Mouse (Mus musculus): Measurements from ENCODE around the gene Igf2r. TPM values are rescaled to one million over a fixed set of nuclear protein-coding genes. Genes with fewer than 3 reads are reported as not detected.

Igf2r gene
- polyA plus RNA-seq, 1 experiment from 2014 or later: 51.5 TPM

DNA sequence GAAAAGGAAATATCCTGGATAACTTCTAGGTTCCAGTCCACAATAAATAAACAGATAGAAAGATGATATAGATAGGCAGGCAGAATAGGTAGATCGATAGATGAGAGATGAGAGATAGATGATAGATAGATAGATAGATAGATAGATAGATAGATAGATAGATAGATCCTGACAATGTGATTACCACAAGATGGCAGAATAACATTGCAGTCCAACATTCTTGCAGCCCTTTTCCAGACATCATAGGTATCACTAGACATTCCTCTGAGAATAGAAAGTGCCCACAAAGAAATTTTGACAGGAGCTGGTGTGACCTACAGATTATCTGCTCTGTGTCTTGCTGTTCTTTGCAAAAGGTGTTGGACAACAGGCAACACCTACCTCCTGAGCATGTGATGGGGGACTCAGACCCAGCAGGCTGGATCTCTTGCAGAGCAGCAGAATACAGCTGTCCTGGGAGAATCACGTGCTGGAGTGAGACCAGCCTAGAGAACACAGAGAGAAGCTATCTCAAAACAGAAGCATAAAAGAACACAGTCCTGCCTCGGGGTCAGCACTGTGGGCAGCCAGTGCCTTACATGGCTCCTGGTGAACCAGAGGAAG is 28.1 kb upstream of the Igf2r start:
- H3K27me3 ChIP-seq: no peaks in the 10 kb centered on the region
- no peak overlapping the region for H3K4me2 ChIP-seq (replicated peaks)
- WGBS: 67% methylated on average over 3 of the region's 3 CpGs
- no peak overlapping the region for H3K27ac ChIP-seq
- peaks cover 7% of the 10 kb centered on the region for H3K36me3 ChIP-seq
- H3K4me1 ChIP-seq: peaks cover 41% of the 10 kb centered on the region
- ATAC-seq (ENCODE audit: low FRiP score, low read depth): no peak
- H3K9me3 ChIP-seq: no peaks in the 10 kb centered on the region
- H3K9ac ChIP-seq: no peak overlapping the region
- H3K4me3 ChIP-seq: no peak overlapping the region

DNA sequence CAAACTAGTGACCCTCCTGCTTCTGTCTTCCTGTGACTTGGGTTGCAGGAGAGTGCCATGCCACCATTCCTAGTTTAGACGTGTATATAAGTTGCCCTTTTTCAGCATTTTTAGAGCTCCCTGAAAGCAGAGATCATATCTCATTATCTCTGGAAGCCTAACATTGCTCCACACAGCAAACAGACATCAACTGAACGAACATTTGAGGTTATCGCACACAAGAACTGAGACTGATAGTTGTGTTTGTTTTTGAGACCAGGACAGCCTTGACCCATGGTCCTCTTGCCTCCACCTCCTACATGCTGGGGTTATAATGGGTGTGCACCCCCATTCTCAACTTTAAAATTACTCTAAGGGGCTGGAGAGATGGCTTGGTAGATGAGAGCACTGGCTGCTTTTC is 27.2 kb upstream of the Igf2r start:
- Histone ChIP-seq H3K36me3 (peaks cover 7% of the 10 kb centered on the region), H3K4me2 (replicated peaks) (no peak overlapping the region), H3K4me3 (no peak overlapping the region), H3K27me3 (no peaks in the 10 kb centered on the region), H3K27ac (no peak overlapping the region), H3K9me3 (no peaks in the 10 kb centered on the region), H3K4me1 (peaks cover 43% of the 10 kb centered on the region), H3K9ac (no peak overlapping the region)
- ATAC-seq (ENCODE audit: low FRiP score, low read depth): no peak
- 86% methylated on average over 3 of the region's 3 CpGs for WGBS

DNA sequence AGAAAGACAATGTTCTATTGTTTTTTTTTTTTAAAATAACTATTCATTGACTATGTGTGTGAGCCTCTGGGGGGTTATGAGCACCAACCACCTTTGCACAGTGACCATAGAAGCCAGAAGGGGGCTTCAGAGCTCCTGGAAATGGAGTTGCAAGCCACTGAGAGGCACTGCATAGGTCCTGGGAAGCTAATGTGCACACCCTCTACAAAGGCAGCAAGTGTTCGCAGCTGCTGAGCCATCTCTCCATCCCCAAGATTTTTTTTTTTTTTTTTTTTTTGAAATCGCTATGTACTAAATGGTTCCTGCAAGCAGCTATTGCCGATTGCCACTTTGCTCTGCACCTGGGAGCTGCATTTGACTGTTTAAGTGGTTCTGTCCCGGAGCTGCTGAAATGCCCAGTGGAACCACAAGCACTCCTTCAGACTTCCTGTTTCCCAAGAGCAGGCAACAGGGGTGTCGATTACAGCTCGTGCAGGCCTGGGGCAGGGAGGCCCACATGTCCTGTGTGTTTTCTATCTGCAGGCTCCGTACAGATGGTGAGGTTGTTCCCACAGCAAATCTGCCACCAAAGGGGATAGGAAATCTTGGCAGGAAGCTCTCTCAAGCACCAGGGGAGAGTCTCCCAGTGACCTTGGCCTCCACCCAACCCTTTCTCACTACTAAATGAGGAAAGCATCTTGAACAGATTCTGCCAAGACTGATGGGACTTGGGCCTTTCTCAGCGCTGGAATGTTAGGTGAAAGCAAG is 24.4 kb upstream of the Igf2r start:
- H3K4me3 ChIP-seq: no peak overlapping the region
- no peaks in the 10 kb centered on the region for H3K27me3 ChIP-seq
- peak overlapping the region; percentile 89 for H3K27ac ChIP-seq
- H3K36me3 ChIP-seq: peaks cover 7% of the 10 kb centered on the region
- WGBS: 19% methylated on average over 8 of the region's 8 CpGs
- no peaks in the 10 kb centered on the region for H3K9me3 ChIP-seq
- H3K4me1 ChIP-seq: peaks cover 62% of the 10 kb centered on the region
- H3K4me2 ChIP-seq (replicated peaks): 0 out of 2 replicates have a peak overlapping the region, but pooled peaks have one; percentile 20
- ATAC-seq (ENCODE audit: low FRiP score, low read depth): peak; percentile 70
- H3K9ac ChIP-seq: no peak overlapping the region

DNA sequence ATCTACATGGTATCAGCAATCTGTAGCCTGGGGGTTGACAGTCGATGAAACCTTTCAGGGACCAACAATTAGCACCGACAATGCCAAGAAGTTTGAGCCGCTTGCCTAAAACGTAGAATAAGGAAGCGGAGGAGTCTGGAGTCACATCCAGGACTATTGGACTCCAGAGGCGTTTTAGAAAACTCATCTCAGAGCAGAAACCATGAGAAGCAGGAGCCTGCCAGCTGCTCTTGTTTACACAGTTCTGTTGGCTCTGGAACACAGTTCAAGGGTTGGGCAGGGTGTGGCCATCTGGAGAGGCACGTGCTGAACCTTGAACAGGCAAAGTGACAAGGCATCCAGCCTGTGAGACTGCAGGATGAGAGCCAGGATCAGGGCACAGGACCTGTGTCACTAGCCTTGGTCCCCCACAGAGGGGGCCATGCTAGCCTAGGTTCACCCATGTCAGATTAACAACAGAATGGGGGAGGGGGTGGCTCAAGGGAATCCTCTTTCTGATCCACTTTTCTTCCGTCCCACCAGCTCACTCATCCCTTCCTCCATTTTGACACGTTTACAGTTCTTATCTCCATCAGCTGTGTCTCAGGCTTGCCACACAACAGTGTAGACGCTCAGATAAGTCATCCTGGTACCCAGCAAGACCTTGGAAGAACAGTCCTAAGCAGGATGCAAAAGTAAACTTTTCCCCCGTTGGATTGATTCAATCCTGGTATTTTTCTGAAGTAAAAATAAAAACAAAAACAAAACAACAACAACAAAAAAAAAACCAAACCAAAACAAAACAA is 23.1 kb upstream of the Igf2r start:
- Histone ChIP-seq H3K27ac (peak overlapping the region; percentile 69), H3K36me3 (peaks cover 11% of the 10 kb centered on the region), H3K4me3 (no peak overlapping the region), H3K27me3 (no peaks in the 10 kb centered on the region), H3K4me1 (peaks cover 59% of the 10 kb centered on the region), H3K4me2 (replicated peaks) (no peak overlapping the region), H3K9me3 (peaks cover 11% of the 10 kb centered on the region), H3K9ac (no peak overlapping the region)
- ATAC-seq (ENCODE audit: low FRiP score, low read depth): no peak
- 63% methylated on average over 11 of the region's 11 CpGs for WGBS

DNA sequence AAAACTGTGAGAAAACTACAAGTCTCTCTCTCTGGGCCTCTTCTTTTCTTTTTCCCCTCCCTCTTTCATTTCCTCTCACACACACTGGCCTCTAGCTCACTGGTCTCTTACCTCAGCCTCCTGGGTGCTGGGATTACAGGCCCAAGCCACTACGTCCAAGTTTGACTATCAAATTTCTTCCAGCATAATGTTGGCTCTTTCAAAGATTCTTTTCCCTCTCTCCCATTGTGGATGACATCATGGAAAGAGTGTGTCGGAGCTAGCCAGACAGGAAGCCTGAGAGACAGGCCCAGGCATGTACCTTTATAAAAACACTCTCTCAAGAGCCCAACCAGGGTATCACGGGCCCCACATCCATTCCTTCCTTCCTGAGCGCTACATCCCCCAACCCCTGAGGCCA is 22.0 kb upstream of the Igf2r start:
- peaks cover 12% of the 10 kb centered on the region for H3K9me3 ChIP-seq
- peaks cover 14% of the 10 kb centered on the region for H3K36me3 ChIP-seq
- H3K27ac ChIP-seq: peak overlapping the region; percentile 94
- H3K4me1 ChIP-seq: peaks cover 59% of the 10 kb centered on the region
- peak; percentile 67 for ATAC-seq (ENCODE audit: low FRiP score, low read depth)
- WGBS: 11% methylated on average over 4 of the region's 4 CpGs
- H3K4me3 ChIP-seq: no peak overlapping the region
- H3K9ac ChIP-seq: no peak overlapping the region
- H3K27me3 ChIP-seq: no peaks in the 10 kb centered on the region
- H3K4me2 ChIP-seq (replicated peaks): peak overlapping the region; percentile 38; the same call in 1 of the 2 replicates

DNA sequence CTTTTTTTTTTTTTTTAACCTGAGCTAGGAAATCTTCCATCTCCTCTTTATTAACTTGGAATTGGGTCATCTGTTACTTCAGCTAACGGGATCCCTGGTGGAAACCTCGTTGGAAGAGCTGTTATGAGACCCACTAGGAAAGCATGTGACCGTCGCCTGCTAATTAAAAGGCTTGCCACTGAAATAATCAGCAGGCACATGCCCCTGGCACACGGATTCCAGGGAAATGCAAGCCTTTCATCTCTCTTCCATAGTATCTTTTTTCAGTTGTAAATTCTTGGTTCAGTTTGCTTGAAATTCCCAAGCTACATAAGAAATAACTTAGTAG is 21.6 kb upstream of the Igf2r start:
- ATAC-seq (ENCODE audit: low FRiP score, low read depth): 0 out of 2 replicates have a peak, but pooled peaks have one; percentile 1
- Histone ChIP-seq H3K4me2 (replicated peaks) (peak overlapping the region; percentile 38), H3K27me3 (no peaks in the 10 kb centered on the region), H3K4me3 (no peak overlapping the region), H3K9me3 (peaks cover 12% of the 10 kb centered on the region), H3K4me1 (peaks cover 59% of the 10 kb centered on the region), H3K9ac (peak overlapping the region; percentile 31; the same call in 1 of the 2 replicates), H3K36me3 (peaks cover 14% of the 10 kb centered on the region), H3K27ac (peak overlapping the region; percentile 94)
- 5% methylated on average over 5 of the region's 5 CpGs for WGBS

DNA sequence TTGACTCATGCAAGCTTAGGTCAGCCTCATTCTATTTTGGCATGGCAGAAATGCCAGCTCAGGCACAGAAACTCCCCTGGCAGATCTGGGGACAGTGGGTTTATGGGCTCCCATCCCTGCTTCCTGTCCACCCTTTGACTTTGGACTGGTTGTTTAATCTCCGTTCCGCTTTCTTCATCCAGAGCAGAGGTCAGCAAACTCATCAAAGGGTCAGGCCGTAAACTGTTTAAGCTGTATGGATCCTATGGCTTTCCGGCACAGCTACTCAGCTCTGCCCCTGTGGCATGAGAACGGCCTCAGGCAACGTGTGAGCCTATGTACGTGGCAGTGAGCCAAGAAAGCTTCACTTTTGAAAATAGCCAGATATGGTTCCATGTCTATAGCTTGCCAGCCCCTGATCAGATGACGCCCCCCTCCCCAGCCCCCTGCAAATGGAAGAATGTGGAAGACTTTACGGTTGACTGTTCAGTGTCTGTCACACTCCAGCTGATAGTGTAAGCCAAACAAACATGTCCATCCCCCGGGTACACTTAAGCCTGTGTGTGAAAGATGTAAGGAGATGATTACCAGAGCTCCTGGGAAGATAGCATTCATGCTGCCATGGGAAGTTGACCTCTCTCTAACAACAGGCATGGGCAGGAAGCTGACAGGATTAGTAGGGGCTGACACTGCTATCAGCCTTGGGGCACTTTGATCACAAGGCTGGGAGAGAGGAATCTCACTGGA is 21.1 kb upstream of the Igf2r start:
- no peak overlapping the region for H3K9ac ChIP-seq
- peaks cover 16% of the 10 kb centered on the region for H3K36me3 ChIP-seq
- WGBS: 4% methylated on average over 10 of the region's 10 CpGs
- H3K9me3 ChIP-seq: peaks cover 12% of the 10 kb centered on the region
- H3K4me1 ChIP-seq: peaks cover 57% of the 10 kb centered on the region
- ATAC-seq (ENCODE audit: low FRiP score, low read depth): peak; percentile 67
- no peaks in the 10 kb centered on the region for H3K27me3 ChIP-seq
- no peak overlapping the region for H3K4me3 ChIP-seq
- peak overlapping the region; percentile 94 for H3K27ac ChIP-seq
- H3K4me2 ChIP-seq (replicated peaks): peak overlapping the region; percentile 38

DNA sequence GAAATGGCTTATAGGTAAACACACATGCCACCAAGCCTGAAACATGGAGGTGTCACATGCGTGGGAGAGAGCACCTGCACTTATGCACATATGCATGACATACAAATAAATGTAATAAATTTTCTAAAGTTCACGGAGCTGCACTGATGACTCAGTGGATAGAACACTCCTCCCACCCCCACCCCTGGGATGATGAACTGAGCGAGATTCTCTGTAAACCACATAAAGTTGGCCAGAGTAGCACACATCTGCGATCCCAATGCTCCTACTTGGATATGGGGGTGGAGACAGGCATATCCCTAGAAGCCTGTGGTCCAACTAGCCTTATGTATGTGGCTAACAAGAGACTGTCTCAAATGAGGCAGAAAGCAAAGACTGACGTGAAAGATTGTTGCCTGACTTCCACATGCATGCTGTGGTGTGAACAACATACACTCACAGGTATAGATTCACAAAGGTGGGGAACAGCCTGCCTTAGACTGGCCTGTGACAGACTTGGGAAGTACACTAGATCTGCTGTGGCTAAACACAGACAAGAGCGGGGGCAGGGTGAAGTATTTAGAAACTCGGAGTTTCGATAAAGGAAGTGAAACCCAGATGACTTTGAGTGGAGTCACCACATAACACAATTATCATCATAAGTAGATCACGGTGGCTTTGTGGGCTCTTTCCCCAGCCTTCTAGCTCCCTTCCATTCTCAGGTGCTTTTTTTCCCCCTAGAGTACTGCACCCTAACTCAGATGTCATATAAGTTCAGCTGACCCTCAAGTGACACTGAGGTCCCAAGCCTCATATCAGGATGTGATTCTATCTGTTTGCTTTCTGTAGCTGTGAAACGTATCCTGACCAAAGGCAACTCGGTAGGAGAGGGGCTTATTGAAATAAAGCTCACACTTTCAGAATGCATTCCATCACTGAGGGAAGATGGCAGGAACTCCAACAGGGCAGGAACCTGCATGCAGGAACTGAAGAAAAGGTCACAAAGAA is 13.7 kb upstream of the Igf2r start:
- H3K27ac ChIP-seq: peak overlapping the region; percentile 49; the same call in 1 of the 2 replicates
- H3K9me3 ChIP-seq: peaks cover 6% of the 10 kb centered on the region
- H3K9ac ChIP-seq: no peak overlapping the region
- peaks cover 52% of the 10 kb centered on the region for H3K4me1 ChIP-seq
- no peaks in the 10 kb centered on the region for H3K27me3 ChIP-seq
- peaks cover 15% of the 10 kb centered on the region for H3K36me3 ChIP-seq
- no peak overlapping the region for H3K4me2 ChIP-seq (replicated peaks)
- WGBS: 58% methylated on average over 11 of the region's 11 CpGs
- no peak overlapping the region for H3K4me3 ChIP-seq
- ATAC-seq (ENCODE audit: low FRiP score, low read depth): peak; percentile 45

DNA sequence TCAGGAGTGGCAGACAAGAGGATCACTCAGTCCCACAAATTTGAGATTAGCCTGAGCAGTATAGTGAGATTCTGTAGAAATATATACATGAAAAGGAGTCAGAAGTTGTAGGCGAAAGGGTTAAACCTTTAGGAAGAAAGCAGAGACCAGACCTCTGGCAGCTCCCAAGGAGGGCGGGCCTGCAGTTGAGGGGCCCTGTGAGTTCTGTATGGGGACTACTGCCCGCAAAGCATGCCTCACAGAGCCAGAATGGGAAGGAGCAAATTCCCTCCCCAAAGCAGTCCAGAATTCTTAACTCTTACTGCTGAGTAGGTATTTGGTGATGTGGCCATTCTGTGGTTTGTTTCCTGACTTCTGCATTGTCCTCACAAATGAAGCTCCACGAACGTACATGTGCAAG is 11.6 kb upstream of the Igf2r start:
- peaks cover 53% of the 10 kb centered on the region for H3K4me1 ChIP-seq
- 0 out of 2 replicates have a peak overlapping the region, but pooled peaks have one; percentile 7 for H3K4me3 ChIP-seq
- 12% methylated on average over 5 of the region's 5 CpGs for WGBS
- no peaks in the 10 kb centered on the region for H3K9me3 ChIP-seq
- ATAC-seq (ENCODE audit: low FRiP score, low read depth): peak; percentile 89
- no peak overlapping the region; the same call in 1 of the 2 replicates for H3K9ac ChIP-seq
- H3K27ac ChIP-seq: peak overlapping the region; percentile 93
- no peaks in the 10 kb centered on the region for H3K27me3 ChIP-seq
- H3K4me2 ChIP-seq (replicated peaks): peak overlapping the region; percentile 58
- H3K36me3 ChIP-seq: peaks cover 15% of the 10 kb centered on the region

DNA sequence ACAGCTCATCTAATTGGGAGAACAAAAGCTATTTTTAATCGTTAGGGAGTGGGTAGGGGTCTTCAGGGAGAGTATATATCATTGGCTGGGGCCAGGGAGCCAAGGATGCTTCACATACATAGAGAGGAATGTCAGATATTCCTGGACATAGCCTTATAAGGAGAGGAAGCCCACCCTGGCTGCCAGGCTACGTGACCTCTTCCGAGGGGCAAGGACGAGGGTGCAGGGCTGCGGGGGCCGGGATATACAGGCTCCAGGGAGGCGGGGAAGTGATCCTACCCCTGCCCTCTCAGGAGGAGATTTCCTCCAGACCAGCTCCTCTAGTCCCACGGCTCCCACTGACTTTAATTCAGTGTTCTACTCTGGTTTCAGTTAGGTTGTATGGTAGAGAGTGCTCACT is 10.7 kb upstream of the Igf2r start:
- peak; percentile 26; the same call in 1 of the 2 replicates for ATAC-seq (ENCODE audit: low FRiP score, low read depth)
- H3K36me3 ChIP-seq: peaks cover 21% of the 10 kb centered on the region
- peak overlapping the region; percentile 58 for H3K4me2 ChIP-seq (replicated peaks)
- 0 out of 2 replicates have a peak overlapping the region, but pooled peaks have one; percentile 36 for H3K9ac ChIP-seq
- H3K9me3 ChIP-seq: no peaks in the 10 kb centered on the region
- H3K4me3 ChIP-seq: no peak overlapping the region
- peaks cover 53% of the 10 kb centered on the region for H3K4me1 ChIP-seq
- no peaks in the 10 kb centered on the region for H3K27me3 ChIP-seq
- peak overlapping the region; percentile 93 for H3K27ac ChIP-seq
- 7% methylated on average over 8 of the region's 8 CpGs for WGBS

DNA sequence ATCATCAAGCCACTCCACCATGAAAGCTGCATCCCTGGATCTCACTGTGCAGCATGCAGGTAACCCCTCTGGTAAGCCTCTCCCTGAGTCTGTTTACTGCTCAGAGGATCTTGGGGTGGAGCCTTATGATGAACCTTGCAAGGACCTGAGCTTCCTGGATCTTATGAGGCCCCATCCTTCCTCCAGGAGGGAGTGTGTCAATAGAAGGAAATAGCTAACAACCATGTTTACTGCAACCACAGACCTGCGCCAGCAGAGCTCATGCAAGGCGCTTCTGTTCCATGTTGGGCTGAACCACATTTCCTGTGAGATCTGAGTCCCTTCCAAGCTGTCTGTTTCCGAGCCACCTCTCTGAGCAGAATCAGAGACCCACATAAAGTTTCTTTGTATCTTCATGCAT is 10.0 kb upstream of the Igf2r start:
- Histone ChIP-seq H3K4me3 (no peak overlapping the region), H3K9ac (no peak overlapping the region), H3K9me3 (no peaks in the 10 kb centered on the region), H3K4me1 (peaks cover 53% of the 10 kb centered on the region), H3K36me3 (peaks cover 18% of the 10 kb centered on the region), H3K4me2 (replicated peaks) (no peak overlapping the region), H3K27ac (peak overlapping the region; percentile 93), H3K27me3 (no peaks in the 10 kb centered on the region)
- WGBS: 65% methylated on average over 3 of the region's 3 CpGs
- no peak for ATAC-seq (ENCODE audit: low FRiP score, low read depth)

Measured in limb, embryonic 13.5 days (tissue).